Mouse (Mus musculus) MEL (cell line): ENCODE results near the gene F830045P16Rik.

Source experiments
- CTCF ChIP-seq, 3 experiments: IDR thresholded peaks in 2 of 3; conservative IDR thresholded peaks in 1 of 3; 2 replicates each; pipeline ENCODE4 v1.5.1; 2011 to 2012; ENCODE audit warnings: low read length in 3 of 3, low read depth in 2 of 3, mild to moderate bottlenecking in 2 of 3, improper control_type of control experiment in 1 of 3, inconsistent platforms in 1 of 3, mixed read lengths in 1 of 3, moderate library complexity in 1 of 3; ENCODE audit not compliant: control insufficient read depth in 1 of 3, insufficient read depth in 1 of 3, poor library complexity in 1 of 3, severe bottlenecking in 1 of 3
- GATA1 ChIP-seq: IDR thresholded peaks from 2 replicates; pipeline ENCODE4 v1.6.1; 2011; ENCODE audit warnings: low read depth, low read length, improper control_type of control experiment
- HCFC1 ChIP-seq: IDR thresholded peaks from 2 replicates; pipeline ENCODE4 v1.6.1; 2012; ENCODE audit warnings: low read depth, mild to moderate bottlenecking, inconsistent platforms, low read length, improper control_type of control experiment, moderate library complexity
- MAX ChIP-seq: IDR thresholded peaks from 2 replicates; pipeline ENCODE4 v1.6.1; 2011; ENCODE audit warnings: low read length, improper control_type of control experiment
- MXI1 ChIP-seq: IDR thresholded peaks from 2 replicates; pipeline ENCODE4 v1.6.1; 2011; ENCODE audit warnings: mild to moderate bottlenecking, low read depth, low read length, improper control_type of control experiment
- NELFE ChIP-seq: IDR thresholded peaks from 2 replicates; pipeline ENCODE4 v1.6.1; 2011; ENCODE audit warnings: low read depth, low read length, improper control_type of control experiment
- POLR2A ChIP-seq, 2 experiments: IDR thresholded peaks; 2 replicates each; pipeline ENCODE4 v1.6.1; 2011 to 2012; ENCODE audit warnings: low read length in 2 of 2, mild to moderate bottlenecking in 2 of 2, control low read depth in 1 of 2, improper control_type of control experiment in 1 of 2, low read depth in 1 of 2, moderate library complexity in 1 of 2; ENCODE audit not compliant: control insufficient read depth in 1 of 2, insufficient read depth in 1 of 2, poor library complexity in 1 of 2
- POLR2AphosphoS5 ChIP-seq: IDR thresholded peaks from 2 replicates; pipeline ENCODE4 v1.6.1; 2012; ENCODE audit warnings: low read depth, borderline replicate concordance, mild to moderate bottlenecking, inconsistent platforms, low read length, moderate library complexity, mixed read lengths
- TCF12 ChIP-seq: IDR thresholded peaks from 2 replicates; pipeline ENCODE4 v1.6.1; 2014; ENCODE audit warnings: low read depth, mild to moderate bottlenecking, inconsistent platforms, low read length, improper control_type of control experiment, moderate library complexity
- USF1 ChIP-seq: IDR thresholded peaks from 2 replicates; pipeline ENCODE4 v1.6.1; 2014; ENCODE audit warnings: low read depth, mild to moderate bottlenecking, inconsistent platforms, low read length, improper control_type of control experiment, moderate library complexity
- USF2 ChIP-seq, 2 experiments: IDR thresholded peaks; 2 replicates each; pipeline ENCODE4 v1.6.1; 2011 to 2012; ENCODE audit warnings: improper control_type of control experiment in 2 of 2, low read length in 2 of 2, borderline replicate concordance in 1 of 2, inconsistent platforms in 1 of 2, low read depth in 1 of 2, mild to moderate bottlenecking in 1 of 2; ENCODE audit not compliant: insufficient read depth in 1 of 2
- ZC3H11A ChIP-seq: IDR thresholded peaks from 2 replicates; pipeline ENCODE4 v1.6.1; 2012; ENCODE audit warnings: low read depth, mild to moderate bottlenecking, inconsistent platforms, low read length, improper control_type of control experiment
- ZNF384 ChIP-seq: IDR thresholded peaks from 2 replicates; pipeline ENCODE4 v1.6.1; 2012; ENCODE audit warnings: low read depth, mild to moderate bottlenecking, inconsistent platforms, low read length, improper control_type of control experiment

DNA sequence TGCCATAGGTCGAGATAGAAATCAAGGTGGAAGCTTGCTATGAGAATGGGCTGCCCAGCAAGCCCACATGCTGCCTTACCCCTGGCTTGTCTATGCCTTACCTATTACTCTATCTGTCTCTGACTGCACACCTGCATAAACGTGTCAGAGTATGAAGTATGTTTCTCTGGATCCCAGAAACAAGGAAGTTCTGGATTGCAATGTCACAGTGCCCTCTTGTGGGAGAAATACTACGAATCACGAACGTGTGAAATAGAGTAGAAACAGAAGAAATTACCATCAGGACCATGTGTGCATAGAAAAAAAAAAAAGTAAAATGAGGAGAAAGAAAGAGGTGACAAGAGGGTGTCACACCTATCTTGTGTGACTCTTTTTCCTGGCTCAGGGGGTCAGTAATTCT lies 64.5 kb downstream of the F830045P16Rik start:
- TF ChIP-seq POLR2A (IDR thresholded peaks at IDR 0.05; ENCODE audit: control insufficient read depth in 1 of 2, insufficient read depth in 1 of 2, low read depth in 1 of 2, low read length in 2 of 2, poor library complexity in 1 of 2), result no peak
- no peak for TF ChIP-seq GATA1
- TF ChIP-seq ZC3H11A, result peak; percentile 51; the same call in 1 of the 2 replicates
- no peak for TF ChIP-seq NELFE
- TF ChIP-seq TCF12, result no peak
- TF ChIP-seq USF2 (IDR thresholded peaks at IDR 0.05; ENCODE audit: borderline replicate concordance in 1 of 2, insufficient read depth in 1 of 2, low read depth in 1 of 2, low read length in 2 of 2), result no peak
- peak in 2 of 3 experiments; percentile 56 to 80; a peak in 4 of 6 replicates for TF ChIP-seq CTCF (IDR thresholded peaks at IDR 0.05 in 2 of 3, conservative IDR thresholded peaks at IDR 0.05 in 1 of 3; ENCODE audit: control insufficient read depth in 1 of 3, insufficient read depth in 1 of 3, low read depth in 2 of 3, low read length in 3 of 3, poor library complexity in 1 of 3, severe bottlenecking in 1 of 3)
- TF ChIP-seq USF1, result no peak
- TF ChIP-seq ZNF384, result no peak
- TF ChIP-seq POLR2AphosphoS5, result no peak
- no peak for TF ChIP-seq MXI1
- TF ChIP-seq MAX, result no peak
- TF ChIP-seq HCFC1, result no peak
